Mouse (Mus musculus) Patski (cell line): Measurements from ENCODE around the gene Anapc13. TPM values are rescaled to one million over a fixed set of nuclear protein-coding genes. Genes with fewer than 3 reads are reported as not detected.
A peak's percentile ranks its signal among the peaks of the same experiment; 100 is the strongest.

Experiments
- ATAC-seq: fragments of 100-300 bp; one replicate; pipeline ENCODE4 v1.8.0; 2021
- CTCF ChIA-PET: fragments of 350-600 bp; sonication (Branson Sonifier 250); formaldehyde crosslinking; loops from one replicate; lab custom pipeline; 2022; ENCODE audit warnings: inconsistent platforms; lab: Charles Lee
- POLR2A ChIA-PET: fragments of 350-600 bp; sonication (Branson Sonifier 250); formaldehyde crosslinking; loops from one replicate; lab custom pipeline; 2022; ENCODE audit warnings: antibody characterized with exemption, inconsistent platforms; lab: Charles Lee
- DNase-seq: peaks from one replicate; pipeline ENCODE4 v3.0.0-alpha.2; 2011; ENCODE audit warnings: low read depth, low spot score
- H3K27me3 ChIP-seq: fragments of 371-371 bp; one replicate; pipeline ENCODE4 v1.5.1; 2021
- CTCF ChIP-seq: fragments of 100-300 bp; IDR thresholded peaks from one replicate; pipeline ENCODE4 v1.5.1; 2021
- in situ Hi-C: fragments of 300-500 bp; cut with MboI; formaldehyde crosslinking; loops from 3 replicates; pipeline ENCODE4 v1.11.1; 2018; ENCODE audit warnings: low pct_unique_long_range_greater_than_20kb, mixed read lengths
- polyA plus RNA-seq: library from polyadenylated mRNA; unstranded; gene quantifications from one replicate; pipeline ENCODE4 v1.2.3, GENCODE M21; 2021

The Anapc13 gene
- polyA plus RNA-seq, 1 experiment from 2014 or later: 113 TPM

GRCm38 (mm10) chr9:102668115-102668514 is 42.0 kb downstream of the Anapc13 start:
- POLR2A ChIA-PET: interaction anchor here (0.8 to 1.2 kb wide), 2 partner anchors 19 to 50 kb away, joined by 3 to 4 read pairs; no protein-coding TSS in a partner anchor
- ATAC-seq: no peak
- in situ Hi-C loops: no loop called here

GRCm38 (mm10) chr9:102668906-102669305 is 42.8 kb downstream of the Anapc13 start:
- no peak for ATAC-seq
- ChIA-PET CTCF (interaction anchor here (1.2 kb wide), 1 partner anchor 12 kb away, joined by 3 read pairs; no protein-coding TSS in a partner anchor), POLR2A (interaction anchor here (0.8 to 1.2 kb wide), 2 partner anchors 20 to 49 kb away, joined by 3 to 4 read pairs; no protein-coding TSS in a partner anchor)
- DNase-seq: no peak
- in situ Hi-C loops: no loop called here
- H3K27me3 ChIP-seq: no peaks in the 10 kb centered on the region
- TF ChIP-seq CTCF: no peak

More at GRCm38 (mm10) chr9:102668115-102668514, 42.0 kb downstream of the Anapc13 start:
- no peak for DNase-seq
- CTCF ChIA-PET: no interaction called here
- no peak for TF ChIP-seq CTCF
- no peaks in the 10 kb centered on the region for H3K27me3 ChIP-seq

DNA sequence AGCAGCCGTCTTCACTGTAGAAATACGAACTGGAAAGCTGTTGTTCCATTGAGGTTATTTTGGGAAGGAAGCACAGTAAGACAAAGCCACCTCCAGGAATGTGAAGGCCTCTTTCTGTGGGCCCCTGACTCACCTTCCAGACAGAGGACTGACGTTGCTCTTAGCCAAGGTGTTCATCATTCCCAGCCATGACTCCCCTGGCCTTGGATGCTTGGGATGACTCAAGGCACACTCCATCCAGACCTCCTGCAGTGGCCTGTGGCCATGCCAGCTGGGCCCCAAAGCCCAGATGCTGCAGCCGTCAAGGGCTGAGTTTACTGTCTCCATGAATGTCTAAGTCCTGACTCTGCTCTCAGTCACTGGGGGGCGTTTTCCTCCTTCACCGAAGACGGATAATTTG is 47.3 kb downstream of the Anapc13 start:
- TF ChIP-seq CTCF: no peak
- POLR2A ChIA-PET: interaction anchor here (1.4 to 1.5 kb wide), 2 partner anchors 45 to 52 kb away, joined by 3 to 5 read pairs; no protein-coding TSS in a partner anchor
- in situ Hi-C loops: no loop called here

DNA sequence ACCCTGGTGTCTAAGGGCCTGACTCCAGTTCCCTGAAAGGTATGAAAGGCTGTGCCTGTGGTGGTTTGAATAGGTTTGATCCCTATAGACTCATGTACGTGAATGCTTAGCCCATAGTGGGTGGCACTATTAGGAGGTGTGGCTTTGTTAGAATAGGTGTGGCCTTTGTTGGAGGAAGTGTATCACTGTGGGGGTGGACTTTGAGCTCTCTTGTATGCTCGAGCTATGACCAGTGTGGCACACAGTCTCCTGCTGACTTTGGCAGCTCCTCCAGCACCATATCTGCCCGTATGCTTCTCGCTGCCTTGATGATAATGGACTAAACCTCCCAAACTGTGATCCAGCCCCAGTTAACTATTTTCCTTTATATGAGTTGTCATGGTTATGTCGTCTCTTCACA is 49.8 kb downstream of the Anapc13 start:
- ATAC-seq (no peak), DNase-seq (no peak)
- POLR2A ChIA-PET: no interaction called here
- CTCF ChIA-PET: interaction anchor here (3.4 kb wide), 1 partner anchor 40 kb away, joined by 12 read pairs; no protein-coding TSS in a partner anchor
- in situ Hi-C loops: no loop called here
- no peak for TF ChIP-seq CTCF
- H3K27me3 ChIP-seq: no peaks in the 10 kb centered on the region

More for the DNA sequence above, 47.3 kb downstream of the Anapc13 start:
- DNase-seq (peak; percentile 93), ATAC-seq (peak; percentile 89)
- no peaks in the 10 kb centered on the region for H3K27me3 ChIP-seq
- CTCF ChIA-PET: interaction anchor here (1.2 to 3.4 kb wide), 3 partner anchors 37 to 110 kb away, joined by 3 to 12 read pairs (median 4); no protein-coding TSS in a partner anchor

- in situ Hi-C loops: no loop called here
Measured at GRCm38 (mm10) chr9:102681470-102681869, 55.4 kb downstream of the Anapc13 start.

More at GRCm38 (mm10) chr9:102681470-102681869, 55.4 kb downstream of the Anapc13 start:
- DNase-seq: no peak
- ChIA-PET CTCF (no interaction called here), POLR2A (interaction anchor here (0.6 to 0.8 kb wide), 2 partner anchors 45 to 1981 kb away, joined by 3 to 5 read pairs; no protein-coding TSS in a partner anchor)
- TF ChIP-seq CTCF: no peak
- no peaks in the 10 kb centered on the region for H3K27me3 ChIP-seq
- no peak for ATAC-seq

Other genes starting within 250 kb of the Anapc13 start
- not detected for gene Ky, start 120.5 kb upstream of the Anapc13 start, polyA plus RNA-seq
- gene Cep63, start 238 bp downstream of the Anapc13 start, polyA plus RNA-seq: 33.9 TPM
- 306 TPM for gene Amotl2, start 90.4 kb downstream of the Anapc13 start, polyA plus RNA-seq
- 141 TPM for gene Ryk, start 208.6 kb downstream of the Anapc13 start, polyA plus RNA-seq